In genomic region chr1:86822266-86822665, GRCm38 (mm10) we compare ENCODE assay signal across 21 mouse cellular contexts.
"Had no signal": no experiment of that assay in that cellular context is flagged by ENCODE, and none has a peak within 500 bp of the region (broad histone marks: within the 10 kb centered on the region; RNA-seq: fewer than 3 reads in every experiment).

No protein-coding gene starts in this region.

- DNase-seq: kidney, postnatal 10 days; kidney, postnatal 36 days; layer of hippocampus, postnatal 36 days; left cerebral cortex, postnatal 4 days; liver, postnatal 0 days; lung, embryonic 14.5 days; retina, postnatal 1 day; right cerebral cortex, postnatal 25 days; spleen, adult 18-20 months; thymus, postnatal 25 days had no signal

- H3K9me3 ChIP-seq: limb, embryonic 12.5 days; limb, embryonic 15.5 days; midbrain, embryonic 12.5 days; midbrain, embryonic 15.5 days; neural tube, embryonic 12.5 days; neural tube, embryonic 15.5 days; stomach, embryonic 15.5 days had no signal

- H3K27me3 ChIP-seq: limb, embryonic 12.5 days; limb, embryonic 15.5 days; midbrain, embryonic 12.5 days; midbrain, embryonic 15.5 days; neural tube, embryonic 12.5 days; neural tube, embryonic 15.5 days; stomach, embryonic 15.5 days had no signal

- H3K4me2 ChIP-seq: limb, embryonic 12.5 days; limb, embryonic 15.5 days; liver, embryonic 11.5 days; lung, embryonic 14.5 days; midbrain, embryonic 12.5 days; midbrain, embryonic 15.5 days; neural tube, embryonic 12.5 days; neural tube, embryonic 15.5 days; stomach, embryonic 15.5 days had no signal

- H3K36me3 ChIP-seq: limb, embryonic 15.5 days; midbrain, embryonic 12.5 days; midbrain, embryonic 15.5 days; neural tube, embryonic 15.5 days; stomach, embryonic 15.5 days had no signal

- H3K9ac ChIP-seq: limb, embryonic 12.5 days; limb, embryonic 15.5 days; liver, embryonic 14.5 days; liver, postnatal 0 days; lung, embryonic 14.5 days; midbrain, embryonic 12.5 days; midbrain, embryonic 15.5 days; neural tube, embryonic 12.5 days; neural tube, embryonic 15.5 days; stomach, embryonic 15.5 days had no signal

- H3K27ac ChIP-seq: limb, embryonic 12.5 days; limb, embryonic 15.5 days; liver, embryonic 14.5 days; macrophage; midbrain, embryonic 12.5 days; midbrain, embryonic 15.5 days; neural tube, embryonic 12.5 days; neural tube, embryonic 15.5 days; stomach, embryonic 15.5 days had no signal

- H3K4me1 ChIP-seq: limb, embryonic 12.5 days; limb, embryonic 15.5 days; midbrain, embryonic 12.5 days; midbrain, embryonic 15.5 days; neural tube, embryonic 12.5 days; neural tube, embryonic 15.5 days; stomach, embryonic 15.5 days had no signal

- H3K4me3 ChIP-seq: limb, embryonic 12.5 days; limb, embryonic 15.5 days; midbrain, embryonic 12.5 days; midbrain, embryonic 15.5 days; neural tube, embryonic 12.5 days; neural tube, embryonic 15.5 days; stomach, embryonic 15.5 days had no signal

- ATAC-seq: liver, postnatal 0 days; lung, postnatal 0 days; midbrain, embryonic 15.5 days had no signal
